Mouse (Mus musculus) Patski (cell line): ENCODE measurements around the gene Mfsd2b. TPM values are rescaled to one million over a fixed set of nuclear protein-coding genes. Genes with fewer than 3 reads are reported as not detected.
A peak's percentile ranks its signal among the peaks of the same experiment; 100 is the strongest.

Experiments used
- ATAC-seq: fragments of 100-300 bp; one replicate; pipeline ENCODE4 v1.8.0; 2021
- CTCF ChIA-PET: fragments of 350-600 bp; sonication (Branson Sonifier 250); formaldehyde crosslinking; loops from one replicate; lab custom pipeline; 2022; ENCODE audit warnings: inconsistent platforms; lab: Charles Lee
- POLR2A ChIA-PET: fragments of 350-600 bp; sonication (Branson Sonifier 250); formaldehyde crosslinking; loops from one replicate; lab custom pipeline; 2022; ENCODE audit warnings: antibody characterized with exemption, inconsistent platforms; lab: Charles Lee
- DNase-seq: peaks from one replicate; pipeline ENCODE4 v3.0.0-alpha.2; 2011; ENCODE audit warnings: low read depth, low spot score
- H3K27me3 ChIP-seq: fragments of 371-371 bp; one replicate; pipeline ENCODE4 v1.5.1; 2021
- CTCF ChIP-seq: fragments of 100-300 bp; IDR thresholded peaks from one replicate; pipeline ENCODE4 v1.5.1; 2021
- in situ Hi-C: fragments of 300-500 bp; cut with MboI; formaldehyde crosslinking; loops from 3 replicates; pipeline ENCODE4 v1.11.1; 2018; ENCODE audit warnings: low pct_unique_long_range_greater_than_20kb, mixed read lengths
- polyA plus RNA-seq: library from polyadenylated mRNA; unstranded; gene quantifications from one replicate; pipeline ENCODE4 v1.2.3, GENCODE M21; 2021

Mfsd2b gene
- polyA plus RNA-seq, 1 experiment from 2014 or later = 0.17 TPM

DNA sequence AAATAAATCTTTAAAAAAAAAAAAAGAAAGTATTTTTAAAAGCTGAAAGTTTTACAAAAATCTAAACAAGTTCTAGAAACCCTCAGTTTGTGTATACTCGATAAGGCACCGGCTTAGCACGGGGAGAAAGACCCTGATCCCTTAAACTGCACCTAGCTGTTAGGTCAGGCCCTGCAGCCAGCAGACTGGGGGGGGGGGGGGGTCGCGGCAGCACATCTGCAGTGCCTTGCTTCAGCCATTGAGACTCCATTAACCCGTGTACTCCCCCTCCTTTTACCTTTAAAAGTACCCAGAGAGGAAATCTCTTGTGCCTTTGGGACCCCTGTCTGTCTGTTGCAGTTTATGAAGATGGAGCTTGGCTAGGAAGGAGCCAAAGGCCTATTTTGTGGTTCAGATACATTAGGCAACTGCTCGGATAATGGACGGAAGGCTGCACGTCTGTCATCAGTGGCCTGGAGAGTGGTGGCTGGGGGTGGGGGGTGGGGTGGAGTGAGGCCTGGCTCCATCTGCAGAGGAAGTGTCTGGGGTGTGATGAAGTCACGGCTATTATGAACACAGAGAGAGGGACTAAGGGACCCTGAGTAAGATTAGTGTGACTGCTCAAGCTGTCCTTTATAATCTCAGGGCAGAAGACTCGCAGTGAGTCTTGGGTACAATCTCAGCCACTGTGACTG, 14.8 kb downstream of the Mfsd2b start:
- ChIA-PET CTCF (no interaction called here), POLR2A (no interaction called here)
- no peak for TF ChIP-seq CTCF
- DNase-seq (no peak), ATAC-seq (no peak)
- no peaks in the 10 kb centered on the region for H3K27me3 ChIP-seq
- in situ Hi-C loops = no loop called here

DNA sequence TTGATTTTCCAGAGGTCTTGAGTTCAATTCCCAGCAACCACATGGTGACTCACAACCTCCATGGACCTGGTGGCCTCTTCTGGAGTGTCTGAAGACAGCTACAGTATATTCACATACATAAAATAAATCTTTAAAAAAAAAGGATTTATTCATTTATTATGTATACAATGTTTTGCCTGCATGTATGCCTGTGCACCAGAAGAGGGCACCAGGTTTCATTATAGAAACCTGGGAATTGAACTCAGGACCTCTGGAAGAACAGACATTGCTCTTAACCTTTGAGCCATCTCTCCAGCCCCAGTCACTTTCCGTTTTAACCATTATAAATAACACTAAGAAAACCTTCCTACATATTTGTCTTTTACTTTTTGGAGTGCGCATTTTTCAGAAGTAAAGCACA, 17.3 kb downstream of the Mfsd2b start:
- ATAC-seq (no peak), DNase-seq (no peak)
- POLR2A ChIA-PET = no interaction called here
- in situ Hi-C loops = no loop called here
- peak; percentile 30 for TF ChIP-seq CTCF
- CTCF ChIA-PET = no interaction called here
- H3K27me3 ChIP-seq = no peaks in the 10 kb centered on the region

DNA sequence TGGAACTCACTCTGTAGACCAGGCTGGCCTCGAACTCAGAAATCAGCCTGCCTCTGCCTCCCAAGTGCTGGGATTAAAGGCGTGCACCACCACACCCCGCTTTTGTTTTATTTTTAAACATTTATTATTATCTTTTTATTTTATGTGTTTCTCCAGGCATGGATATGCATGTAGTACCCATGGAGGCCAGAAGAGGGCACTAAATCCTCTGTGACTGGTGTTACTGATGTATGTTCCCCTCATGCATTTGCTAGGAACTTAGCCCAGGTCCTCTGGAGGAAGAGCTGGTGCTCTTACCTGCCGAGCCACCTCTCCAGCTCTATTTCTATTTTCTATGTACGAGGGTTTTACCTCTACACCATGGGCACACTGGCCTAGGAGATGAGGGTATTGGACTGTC, 18.0 kb downstream of the Mfsd2b start:
- ChIA-PET POLR2A (no interaction called here), CTCF (interaction anchor here (1.8 kb wide), 1 partner anchor 12 kb away, joined by 6 read pairs; the partner anchor contains the start of gene Wdcp)
- peak; percentile 63 for TF ChIP-seq CTCF
- DNase-seq (no peak), ATAC-seq (no peak)
- H3K27me3 ChIP-seq = no peaks in the 10 kb centered on the region
- in situ Hi-C loops = no loop called here

DNA sequence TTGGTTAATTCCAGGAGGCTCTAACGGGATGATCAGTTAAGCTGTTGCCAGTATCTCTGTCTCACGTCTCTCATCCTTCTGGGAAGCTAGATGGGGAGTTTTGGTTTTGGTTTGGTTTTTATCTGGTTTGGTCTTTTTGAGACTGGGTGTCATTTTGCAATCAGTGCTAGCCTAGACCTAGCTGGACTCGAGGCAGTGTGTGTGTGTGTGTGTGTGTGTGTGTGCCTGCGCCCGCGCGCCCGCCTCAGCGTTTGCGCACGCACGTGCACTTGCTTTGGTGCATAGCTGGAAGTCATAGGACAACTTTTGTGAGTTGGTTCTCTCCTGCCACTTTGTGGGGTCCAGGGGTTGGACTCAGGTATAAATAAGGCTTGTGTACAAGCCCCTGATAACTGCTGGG, 30.4 kb downstream of the Mfsd2b start:
- CTCF ChIA-PET = interaction anchor here (2.5 kb wide), 1 partner anchor 12 kb away, joined by 6 read pairs; no protein-coding TSS in a partner anchor
- POLR2A ChIA-PET = no interaction called here
- H3K27me3 ChIP-seq = no peaks in the 10 kb centered on the region
- in situ Hi-C loops = no loop called here
- DNase-seq = peak; percentile 25
- no peak for TF ChIP-seq CTCF
- ATAC-seq = no peak

DNA sequence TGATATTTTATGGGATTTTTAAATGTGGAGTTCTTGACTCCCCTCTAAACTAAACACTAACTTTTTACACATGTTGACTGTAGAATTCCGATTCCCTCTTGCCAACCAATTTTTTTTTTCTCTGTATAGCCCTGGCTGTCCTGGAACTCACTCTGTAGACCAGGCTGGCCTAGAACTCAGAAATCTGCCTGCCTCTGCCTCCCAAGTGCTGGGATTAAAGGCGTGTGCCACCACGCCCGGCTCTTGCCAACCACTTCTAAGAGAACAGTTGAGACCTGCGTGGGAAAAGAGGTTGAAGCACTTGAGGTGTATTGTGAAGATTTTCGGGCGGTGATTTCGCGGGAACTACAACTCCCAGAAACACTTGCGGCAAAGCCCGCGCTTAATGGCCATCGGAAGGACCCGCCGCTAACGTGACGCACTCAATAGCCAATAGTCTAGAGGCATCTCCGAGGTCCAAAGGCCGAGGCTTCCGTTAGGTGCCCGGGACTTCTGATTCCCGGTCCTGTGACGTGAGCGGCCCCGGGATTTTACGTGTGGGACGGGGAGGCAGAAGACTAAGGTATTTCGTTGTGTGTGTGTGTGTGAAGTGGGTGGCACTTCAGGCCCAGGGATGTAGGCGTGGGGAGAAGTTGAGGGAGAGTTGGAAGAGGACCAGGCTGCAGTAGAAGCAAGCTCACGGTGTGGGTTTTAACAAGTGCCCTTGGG, 31.1 kb downstream of the Mfsd2b start, which contains the start of gene Wdcp:
Gene Wdcp, plus strand, starts transcription at position 414 of the 708 bp plus-strand sequence.
- CTCF ChIA-PET = interaction anchor here (2.5 kb wide), 1 partner anchor 12 kb away, joined by 6 read pairs; no protein-coding TSS in a partner anchor
- ATAC-seq = peak; percentile 98
- no peaks in the 10 kb centered on the region for H3K27me3 ChIP-seq
- POLR2A ChIA-PET = no interaction called here
- no peak for TF ChIP-seq CTCF
- in situ Hi-C loops = no loop called here
- DNase-seq = peak; percentile 72

DNA sequence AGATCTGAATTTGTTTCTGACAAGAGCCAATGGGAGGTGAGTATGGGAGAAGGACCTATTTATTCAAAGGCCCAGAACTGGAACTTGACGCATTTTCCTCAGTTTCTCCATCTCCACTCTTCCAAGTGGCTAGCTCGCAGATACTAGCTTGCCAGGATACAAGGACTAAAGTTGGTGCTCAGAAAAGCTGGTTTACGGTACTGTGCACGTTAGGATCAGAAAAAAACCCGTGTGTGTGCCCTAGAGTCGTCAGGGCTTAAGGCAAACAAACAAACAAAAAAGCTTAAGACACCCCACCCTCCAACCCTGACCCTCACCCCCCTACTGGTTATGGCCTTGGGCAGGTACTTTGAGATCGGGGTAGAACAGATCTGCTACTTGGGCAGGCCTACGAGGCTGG, 31.7 kb downstream of the Mfsd2b start:
- in situ Hi-C loops = no loop called here
- POLR2A ChIA-PET = interaction anchor here (0.6 kb wide), 1 partner anchor 86 kb away, joined by 3 read pairs; no protein-coding TSS in a partner anchor
- CTCF ChIA-PET = no interaction called here

DNA sequence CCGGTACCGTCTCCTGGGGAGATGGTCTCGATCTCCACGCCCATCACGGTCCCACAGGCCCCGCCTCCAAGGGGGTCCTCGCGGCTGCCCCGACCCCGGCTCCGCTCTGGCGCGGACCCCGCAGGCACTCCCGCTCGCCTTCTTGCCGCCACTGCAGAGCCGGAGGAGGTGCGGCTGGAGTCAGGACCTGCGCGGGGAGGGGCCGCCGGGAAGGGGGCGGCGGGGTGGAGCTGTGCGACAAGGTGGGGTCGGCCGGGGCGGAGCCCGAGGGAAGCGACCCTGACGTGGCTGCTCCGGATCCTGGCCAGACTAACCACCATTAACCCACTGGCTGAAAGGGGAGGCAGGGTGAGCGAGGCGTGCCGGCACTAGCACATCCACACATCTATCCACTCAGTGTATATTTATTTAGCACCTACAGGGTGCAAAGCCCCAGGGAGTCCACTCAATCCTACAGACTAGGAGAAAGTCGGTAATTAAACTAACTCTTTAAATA, 32.7 kb downstream of the Mfsd2b start, which contains the start of gene Fkbp1b:
Gene Fkbp1b, minus strand, starts transcription at position 200 of the 496 bp plus-strand sequence.
- ATAC-seq (peak; percentile 42), DNase-seq (no peak)
- no peak for TF ChIP-seq CTCF
- in situ Hi-C loops = no loop called here
- no peaks in the 10 kb centered on the region for H3K27me3 ChIP-seq
- CTCF ChIA-PET = no interaction called here
- POLR2A ChIA-PET = no interaction called here

More for the DNA sequence above, 31.7 kb downstream of the Mfsd2b start:
- no peak for ATAC-seq
- no peaks in the 10 kb centered on the region for H3K27me3 ChIP-seq
- TF ChIP-seq CTCF = no peak
- DNase-seq = no peak

DNA sequence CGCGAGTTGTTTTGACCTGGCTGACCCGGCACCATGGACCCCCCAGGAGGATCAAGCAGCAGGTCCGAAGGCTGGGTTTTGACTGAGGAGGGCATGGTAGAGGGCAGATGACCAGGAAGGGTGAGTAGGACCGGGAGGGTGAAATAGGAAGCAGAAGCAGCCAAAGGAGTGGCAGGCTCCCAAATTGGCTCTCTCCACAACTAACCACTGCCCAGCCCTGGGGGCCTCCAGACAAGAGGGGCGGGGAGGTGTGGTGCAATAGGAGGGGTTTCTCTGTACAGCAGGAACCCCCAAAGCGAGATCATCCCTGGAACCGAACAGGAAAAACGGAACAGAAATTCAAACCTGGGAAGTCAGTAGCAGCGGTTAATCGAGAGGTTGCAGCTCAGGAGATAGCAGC, 33.4 kb downstream of the Mfsd2b start:
- ChIA-PET POLR2A (no interaction called here), CTCF (interaction anchor here (1.2 kb wide), 1 partner anchor 71 kb away, joined by 3 read pairs; the partner anchor contains the start of gene Fam228b)
- ATAC-seq (no peak), DNase-seq (no peak)
- TF ChIP-seq CTCF = no peak
- no peaks in the 10 kb centered on the region for H3K27me3 ChIP-seq
- in situ Hi-C loops = no loop called here

DNA sequence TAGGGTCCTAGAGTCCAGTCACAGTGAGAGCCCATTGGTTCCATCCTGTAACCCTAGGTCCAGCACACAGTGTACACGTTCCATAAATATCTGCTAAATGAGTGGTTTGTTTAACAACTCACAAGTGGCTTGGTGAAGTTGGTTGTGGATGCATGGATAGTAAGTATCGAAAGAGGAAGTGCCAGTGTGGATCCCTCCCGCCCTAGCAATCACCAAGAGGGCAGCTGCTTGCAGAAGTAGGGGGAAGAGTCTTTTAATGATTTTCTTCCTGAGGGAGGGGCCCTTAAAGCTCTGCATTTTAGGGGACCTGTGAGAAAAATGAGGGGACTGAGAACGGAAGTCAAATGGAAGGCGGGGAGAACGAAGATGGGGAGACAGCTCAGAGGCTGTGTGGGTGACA, 34.1 kb downstream of the Mfsd2b start:
- TF ChIP-seq CTCF = no peak
- in situ Hi-C loops = no loop called here
- ChIA-PET CTCF (interaction anchor here (1.0 to 1.2 kb wide), 2 partner anchors 10 to 71 kb away, joined by 3 to 4 read pairs; partner anchors contain the start of gene Fam228b), POLR2A (no interaction called here)
- no peak for ATAC-seq
- DNase-seq = no peak
- no peaks in the 10 kb centered on the region for H3K27me3 ChIP-seq

DNA sequence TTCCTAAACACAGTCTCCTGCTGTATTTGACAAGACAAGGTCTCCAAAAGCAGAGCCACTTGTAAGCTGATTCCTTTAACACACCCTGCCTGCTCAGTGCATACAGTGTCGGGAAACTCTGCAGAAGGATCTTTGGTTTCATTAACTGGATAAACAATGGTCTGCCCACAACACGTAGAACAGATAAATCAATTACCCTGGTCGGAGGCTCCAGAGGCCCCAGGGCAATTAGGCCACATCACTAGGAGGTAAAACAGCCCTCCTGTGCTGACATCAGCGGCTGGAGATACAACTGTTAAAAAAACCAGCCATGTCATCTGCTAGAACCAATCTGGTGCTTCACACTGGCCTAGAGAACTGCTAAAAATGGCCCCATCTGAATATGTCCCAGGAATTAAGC, 37.2 kb downstream of the Mfsd2b start:
- CTCF ChIA-PET = no interaction called here
- POLR2A ChIA-PET = no interaction called here
- in situ Hi-C loops = no loop called here
- no peak for TF ChIP-seq CTCF
- H3K27me3 ChIP-seq = no peaks in the 10 kb centered on the region
- no peak for DNase-seq
- no peak for ATAC-seq

DNA sequence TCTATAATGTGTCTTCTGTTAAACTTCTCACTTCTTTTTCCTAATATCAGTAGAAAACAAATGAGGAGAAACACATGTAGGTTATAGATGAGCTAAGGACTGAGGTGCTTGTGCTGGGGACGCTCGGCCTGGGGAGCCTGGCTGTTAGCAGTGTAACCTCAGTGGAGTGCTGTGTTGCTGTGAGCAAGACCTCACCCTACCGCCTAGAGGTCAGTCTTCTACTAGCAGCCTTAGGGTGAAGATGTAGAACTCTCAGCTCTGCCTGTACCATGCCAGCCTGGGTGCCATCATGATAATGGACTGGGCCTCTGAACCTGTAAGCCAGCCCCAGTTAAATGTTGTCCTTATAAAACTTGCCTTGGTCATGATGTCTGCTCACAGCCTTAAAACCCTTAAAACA, 46.9 kb downstream of the Mfsd2b start:
- ChIA-PET CTCF (no interaction called here), POLR2A (no interaction called here)
- TF ChIP-seq CTCF = no peak
- in situ Hi-C loops = no loop called here
- no peaks in the 10 kb centered on the region for H3K27me3 ChIP-seq
- no peak for ATAC-seq
- no peak for DNase-seq
